Mouse (Mus musculus) ovary, postnatal 10 days (tissue): Measurements from ENCODE around the gene Nthl1.
A peak's percentile ranks its signal among the peaks of the same experiment; 100 is the strongest.

ENCODE experiments used
- DNase-seq: peaks from one replicate; pipeline ENCODE4 v3.0.0; 2022; ENCODE audit warnings: low spot score

Gene Nthl1

GRCm38 (mm10) chr17:24632167-24632812, at the start of gene Nthl1, which contains the start of gene Tsc2:
Nthl1 (plus strand) TSS chr17:24632680.
Tsc2 (minus strand) TSS chr17:24632630.
- peak; percentile 71 for DNase-seq

DNA sequence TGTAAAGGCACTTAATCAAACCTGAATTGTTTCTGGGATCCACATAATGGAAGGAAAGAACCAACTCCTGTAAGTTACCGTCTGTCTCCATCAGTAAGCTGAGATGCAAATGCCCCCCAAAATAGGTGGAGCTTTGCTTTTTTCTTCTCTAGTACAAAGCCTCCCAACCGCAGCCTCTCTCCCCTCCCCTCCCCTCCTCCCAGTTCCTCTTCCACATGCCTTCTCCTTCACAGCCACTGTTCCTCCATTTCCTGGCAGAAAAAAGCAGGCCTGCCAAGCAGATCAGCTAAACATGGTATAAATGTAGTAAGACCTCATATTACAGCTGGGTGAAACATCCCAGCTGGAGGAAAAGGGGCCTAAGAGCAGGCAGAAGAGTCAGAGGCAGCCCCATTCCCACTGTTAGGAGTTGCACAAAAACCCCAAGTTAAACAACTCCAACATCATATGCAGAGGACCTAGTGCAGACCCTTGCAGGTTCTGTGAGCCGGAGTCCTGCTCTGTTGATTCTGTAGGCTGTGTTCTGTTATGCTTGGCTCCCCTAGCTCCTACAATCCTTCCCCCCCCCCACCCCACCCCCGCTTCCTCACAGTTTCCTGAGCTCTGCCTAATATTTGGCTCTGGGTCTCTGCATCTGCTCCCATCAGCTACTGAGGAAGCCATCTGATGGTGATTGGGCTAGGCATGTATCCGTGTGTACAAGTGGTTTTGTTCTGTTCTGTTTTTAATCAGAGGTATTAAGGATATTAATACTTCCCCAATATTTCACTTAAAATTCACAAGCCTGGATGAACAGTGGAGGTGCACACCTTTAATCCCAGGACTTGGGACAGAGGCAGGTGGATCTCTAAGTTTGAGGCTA, 48.6 kb upstream of the Nthl1 start:
- no peak for DNase-seq

GRCm38 (mm10) chr17:24584520-24584919, 48.0 kb upstream of the Nthl1 start:
- DNase-seq, result no peak

GRCm38 (mm10) chr17:24586532-24586931, 45.9 kb upstream of the Nthl1 start:
- no peak for DNase-seq

DNA sequence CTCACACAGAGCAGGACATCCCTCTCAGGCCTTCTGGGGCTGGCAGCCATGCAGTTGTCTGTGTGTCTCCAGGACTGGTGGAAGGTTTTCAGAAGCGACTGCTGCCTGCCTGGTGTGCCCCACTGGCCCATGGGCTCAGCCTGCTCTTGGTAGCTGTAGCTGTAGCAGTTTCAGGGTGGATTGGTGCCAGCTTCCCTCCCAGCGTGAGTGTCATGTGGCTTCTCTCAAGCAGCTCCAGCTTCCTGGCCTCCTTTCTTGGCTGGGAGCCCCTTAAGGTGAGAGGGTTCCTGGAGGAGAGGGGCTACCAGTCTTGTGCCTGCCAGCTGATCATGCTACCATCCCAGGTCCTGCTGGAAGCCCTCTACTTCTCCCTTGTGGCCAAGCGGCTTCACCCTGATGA, 41.5 kb upstream of the Nthl1 start:
- no peak for DNase-seq

GRCm38 (mm10) chr17:24591695-24592094, 40.8 kb upstream of the Nthl1 start:
- DNase-seq, result no peak

- DNase-seq, result no peak
Measured at GRCm38 (mm10) chr17:24593248-24593647, 39.2 kb upstream of the Nthl1 start.

DNA sequence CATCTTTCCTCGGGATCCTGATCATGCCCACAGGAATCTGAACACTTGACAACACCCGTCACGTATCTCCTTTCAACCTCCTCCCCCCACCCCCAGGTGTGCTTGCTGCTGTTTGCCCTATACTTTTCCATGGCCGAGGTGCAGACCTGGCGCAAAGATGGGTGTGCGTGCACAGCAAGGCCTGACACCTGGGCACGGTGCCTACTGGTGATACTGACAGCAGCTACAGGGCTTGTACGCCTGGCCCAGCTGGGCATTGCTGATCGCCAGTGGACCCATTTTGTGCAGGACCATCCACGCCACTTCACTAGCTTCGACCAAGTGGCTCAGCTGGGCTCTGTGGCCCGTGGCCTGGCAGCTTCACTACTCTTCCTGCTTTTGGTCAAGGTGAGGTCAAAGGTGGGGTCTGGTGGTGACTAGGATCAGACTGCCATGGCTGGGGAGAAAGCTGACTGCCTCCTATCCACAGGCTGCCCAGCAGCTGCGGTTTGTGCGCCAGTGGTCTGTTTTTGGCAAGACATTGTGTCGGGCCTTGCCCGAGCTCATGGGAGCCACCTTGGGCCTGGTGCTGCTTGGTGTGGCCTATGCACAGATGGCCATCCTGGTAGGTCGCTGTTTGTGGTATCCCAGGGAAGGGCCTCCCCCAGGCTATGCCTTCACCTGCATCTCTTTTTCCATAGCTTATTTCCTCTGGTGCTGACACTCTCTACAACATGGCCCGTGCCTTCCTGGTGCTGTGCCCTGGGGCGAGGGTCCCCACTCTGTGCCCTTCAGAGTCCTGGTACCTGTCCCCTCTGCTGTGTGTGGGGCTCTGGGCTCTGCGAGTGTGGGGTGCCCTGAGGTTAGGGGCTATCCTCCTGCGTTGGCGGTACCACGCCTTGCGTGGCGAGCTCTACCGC, 38.2 kb upstream of the Nthl1 start:
- no peak for DNase-seq

GRCm38 (mm10) chr17:24595126-24596072, 37.1 kb upstream of the Nthl1 start:
- DNase-seq, result no peak

- no peak for DNase-seq
Measured at GRCm38 (mm10) chr17:24596073-24596466, 36.4 kb upstream of the Nthl1 start.

- no peak for DNase-seq
Measured at GRCm38 (mm10) chr17:24596471-24597183, 35.9 kb upstream of the Nthl1 start.

DNA sequence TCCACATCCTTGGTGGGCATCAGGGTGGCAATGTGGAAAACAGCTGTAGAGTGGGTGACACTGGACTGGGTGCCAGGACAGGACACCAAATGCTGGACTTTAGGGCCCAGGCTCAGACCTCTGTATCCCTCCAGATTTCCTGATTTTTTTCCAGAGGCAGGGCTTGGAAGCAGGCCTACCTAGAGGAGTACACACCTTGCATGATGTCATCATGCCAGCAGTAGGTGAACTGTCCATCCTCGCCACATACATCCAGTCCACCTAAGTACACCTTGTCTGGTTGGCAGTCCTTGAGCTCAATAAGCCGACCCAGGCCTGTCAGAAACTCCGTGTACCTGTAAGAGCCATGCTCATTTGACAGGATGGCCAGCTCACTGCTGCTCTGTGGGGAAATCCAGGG, 34.5 kb upstream of the Nthl1 start:
- DNase-seq, result no peak

DNA sequence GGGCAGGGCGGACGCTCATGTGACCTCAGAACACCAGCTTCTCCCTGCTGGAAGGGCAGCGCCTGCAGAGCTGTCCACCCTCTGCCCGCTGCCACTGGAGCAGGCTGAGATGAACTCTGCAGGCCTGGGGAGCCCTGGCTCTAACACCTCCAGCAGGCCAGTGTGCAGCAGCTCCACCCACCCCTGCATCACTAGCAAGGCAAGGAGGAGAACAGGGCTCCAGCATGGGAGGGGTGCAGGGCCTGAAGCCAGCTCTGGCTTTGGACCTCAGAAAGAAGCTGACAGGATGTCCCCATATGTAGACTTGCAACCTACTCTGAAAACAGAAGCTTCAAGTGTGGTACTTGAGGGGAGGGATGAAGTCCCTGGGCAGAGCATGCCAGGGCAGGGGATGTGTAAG, 32.0 kb upstream of the Nthl1 start:
- DNase-seq, result no peak

GRCm38 (mm10) chr17:24603961-24604360, 28.5 kb upstream of the Nthl1 start:
- no peak for DNase-seq

- DNase-seq, result no peak
Measured at GRCm38 (mm10) chr17:24604557-24604956, 27.9 kb upstream of the Nthl1 start.

DNA sequence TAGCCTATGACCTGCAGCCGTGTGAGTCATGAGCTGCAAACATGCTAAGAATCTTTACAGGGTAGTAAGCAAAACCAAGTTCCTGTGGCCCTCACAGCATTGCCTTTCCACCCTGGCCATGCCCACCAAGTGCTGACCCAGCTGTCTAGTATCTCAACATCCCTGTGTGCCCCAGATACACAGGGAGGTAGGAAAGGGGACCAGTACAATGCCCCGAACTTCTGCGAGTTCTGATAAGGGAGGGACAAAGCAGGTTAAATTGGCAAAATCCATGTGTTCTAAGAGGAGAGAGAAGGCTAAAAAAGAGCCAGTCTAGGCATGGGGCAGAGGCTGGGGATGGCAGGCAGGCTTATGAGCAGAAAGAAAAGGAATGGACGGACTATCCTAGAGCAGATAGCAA, 24.1 kb upstream of the Nthl1 start:
- no peak for DNase-seq

DNA sequence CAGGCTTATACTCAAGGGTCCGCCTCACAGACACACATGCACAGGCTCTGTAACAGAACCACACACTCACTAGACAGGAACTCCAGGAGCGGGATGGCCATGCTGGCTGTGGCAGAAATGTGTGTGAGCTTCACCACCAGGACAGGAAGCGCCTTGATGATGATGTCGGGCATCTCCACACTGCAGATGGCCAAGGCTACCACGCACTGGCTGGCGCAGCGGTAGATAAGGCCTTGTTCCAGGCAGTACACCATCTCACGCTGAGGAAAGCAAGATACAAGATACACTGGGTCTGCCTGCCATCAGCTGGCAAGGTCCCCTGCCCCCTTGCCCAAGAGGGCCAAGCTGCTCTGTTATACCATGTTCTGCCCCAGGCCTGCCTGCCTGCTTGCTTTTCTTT, 23.6 kb upstream of the Nthl1 start:
- no peak for DNase-seq

- no peak for DNase-seq
Measured at GRCm38 (mm10) chr17:24610711-24611110, 21.8 kb upstream of the Nthl1 start.

GRCm38 (mm10) chr17:24617561-24618194, 14.8 kb upstream of the Nthl1 start:
- DNase-seq, result no peak

GRCm38 (mm10) chr17:24625472-24625871, 7.0 kb upstream of the Nthl1 start:
- no peak for DNase-seq
